Mouse (Mus musculus): ENCODE data around the gene Gprc5a. TPM values are rescaled to one million over a fixed set of nuclear protein-coding genes. Genes with fewer than 3 reads are reported as not detected.

Gprc5a gene
- total and polyA plus RNA-seq, 3 experiments, result 0.08 to 0.59 TPM; not detected in 1

- peaks cover 15% of the 10 kb centered on the region for H3K27me3 ChIP-seq (replicated peaks)
- DNase-seq (ENCODE audit: extremely low read depth), result no peak
- H3K9me3 ChIP-seq (replicated peaks; ENCODE audit: low read length), result no peaks in the 10 kb centered on the region
- H3K4me3 ChIP-seq (replicated peaks in 1 of 3; ENCODE audit: low read depth in 2 of 3, low read length in 2 of 3, poor library complexity in 1 of 3), result no peak overlapping the region
- H3K79me2 ChIP-seq (replicated peaks; ENCODE audit: control insufficient read depth, extremely low read depth, insufficient read depth, poor library complexity, severe bottlenecking), result no peaks in the 10 kb centered on the region
- dilution Hi-C loops (cut with MboI; ENCODE audit: extremely low pct_ligation_motif_present, extremely low pct_unique_long_range_greater_than_20kb, low sequenced_read_pairs) (no loop called here), in situ Hi-C loops (cut with MboI; ENCODE audit: low pct_ligation_motif_present, low pct_unique_long_range_greater_than_20kb, low sequenced_read_pairs) (no loop called here)
- H3K27ac ChIP-seq (ENCODE audit: insufficient read depth, low read depth), result no peak overlapping the region
- no peaks in the 10 kb centered on the region for H3K36me3 ChIP-seq (replicated peaks in 1 of 2; ENCODE audit: control insufficient read depth in 1 of 2, insufficient read depth in 1 of 2, low read length in 1 of 2)
- H3K9ac ChIP-seq (ENCODE audit: insufficient read depth, low read depth), result no peak overlapping the region
- peaks cover 3 to 8% of the 10 kb centered on the region in 2 experiments; a peak in 2 of 4 replicates for H3K4me1 ChIP-seq (ENCODE audit: control insufficient read depth in 1 of 2, insufficient read depth in 2 of 2)
- H3K4me2 ChIP-seq (ENCODE audit: insufficient read depth, low read depth, poor library complexity, severe bottlenecking), result no peak overlapping the region
- no peak for TF ChIP-seq JUN (IDR thresholded peaks at IDR 0.05; ENCODE audit: insufficient read depth, low read depth, low read length)
- TF ChIP-seq ZKSCAN1 (IDR thresholded peaks at IDR 0.05; ENCODE audit: borderline replicate concordance, low read depth, low read length), result no peak
- TF ChIP-seq POLR2AphosphoS2 (IDR thresholded peaks at IDR 0.05; ENCODE audit: low read depth, low read length), result no peak
- TF ChIP-seq ZNF384 (IDR thresholded peaks at IDR 0.05; ENCODE audit: low read depth, low read length), result no peak
- TF ChIP-seq RAD21 (IDR thresholded peaks at IDR 0.05; ENCODE audit: low read depth, low read length), result no peak
- TF ChIP-seq JUND (conservative IDR thresholded peaks at IDR 0.05; ENCODE audit: low read depth, low read length), result no peak
- TF ChIP-seq SIN3A (IDR thresholded peaks at IDR 0.05; ENCODE audit: low read length), result no peak
- no peak for TF ChIP-seq SMC3 (IDR thresholded peaks at IDR 0.05; ENCODE audit: low read depth, low read length)
- no peak for TF ChIP-seq USF1 (IDR thresholded peaks at IDR 0.05; ENCODE audit: low read depth, low read length)
- TF ChIP-seq TCF12 (IDR thresholded peaks at IDR 0.05; ENCODE audit: low read depth, low read length), result no peak
- TF ChIP-seq CTCF (conservative IDR thresholded peaks at IDR 0.05 in 1 of 2, IDR thresholded peaks at IDR 0.05 in 1 of 2; ENCODE audit: low read depth in 2 of 2, low read length in 2 of 2), result no peak
- no peak for TF ChIP-seq ZC3H11A (IDR thresholded peaks at IDR 0.05; ENCODE audit: low read depth, low read length)
Observed at GRCm38 (mm10) chr6:135070347-135070746, 4.9 kb downstream of the Gprc5a start.

GRCm38 (mm10) chr6:135074405-135074947 lies 9.0 kb downstream of the Gprc5a start:
- dilution Hi-C loops (cut with MboI; ENCODE audit: extremely low pct_ligation_motif_present, extremely low pct_unique_long_range_greater_than_20kb, low sequenced_read_pairs), result no loop called here
- Histone ChIP-seq H3K4me1 (ENCODE audit: control insufficient read depth in 1 of 2, insufficient read depth in 2 of 2) (0 out of 4 replicates have a peak, but pooled peaks cover 0 to 3% of the 10 kb centered on the region in 2 experiments), H3K4me3 (replicated peaks in 1 of 3; ENCODE audit: low read depth in 2 of 3, low read length in 2 of 3, poor library complexity in 1 of 3) (no peak overlapping the region), H3K27ac (ENCODE audit: insufficient read depth, low read depth) (no peak overlapping the region), H3K36me3 (replicated peaks in 1 of 2; ENCODE audit: control insufficient read depth in 1 of 2, insufficient read depth in 1 of 2, low read length in 1 of 2) (no peaks in the 10 kb centered on the region), H3K9ac (ENCODE audit: insufficient read depth, low read depth) (no peak overlapping the region), H3K27me3 (replicated peaks) (peaks cover 6% of the 10 kb centered on the region), H3K4me2 (ENCODE audit: insufficient read depth, low read depth, poor library complexity, severe bottlenecking) (no peak overlapping the region), H3K9me3 (replicated peaks; ENCODE audit: low read length) (no peaks in the 10 kb centered on the region), H3K79me2 (replicated peaks; ENCODE audit: control insufficient read depth, extremely low read depth, insufficient read depth, poor library complexity, severe bottlenecking) (no peaks in the 10 kb centered on the region)
- no peak for DNase-seq (ENCODE audit: extremely low read depth)
- in situ Hi-C loops (cut with MboI; ENCODE audit: low pct_ligation_motif_present, low pct_unique_long_range_greater_than_20kb, low sequenced_read_pairs), result no loop called here
- TF ChIP-seq ZC3H11A (IDR thresholded peaks at IDR 0.05; ENCODE audit: low read depth, low read length), result no peak
- no peak for TF ChIP-seq MYC (IDR thresholded peaks at IDR 0.05; ENCODE audit: low read depth, low read length)
- TF ChIP-seq USF1 (IDR thresholded peaks at IDR 0.05; ENCODE audit: low read depth, low read length), result no peak
- TF ChIP-seq USF2 (conservative IDR thresholded peaks at IDR 0.05; ENCODE audit: low read depth, low read length), result no peak
- no peak for TF ChIP-seq RCOR1 (conservative IDR thresholded peaks at IDR 0.05; ENCODE audit: low read depth, low read length)
- TF ChIP-seq CTCF (conservative IDR thresholded peaks at IDR 0.05 in 1 of 2, IDR thresholded peaks at IDR 0.05 in 1 of 2; ENCODE audit: low read depth in 2 of 2, low read length in 2 of 2), result no peak
- no peak for TF ChIP-seq POLR2AphosphoS2 (IDR thresholded peaks at IDR 0.05; ENCODE audit: low read depth, low read length)
- TF ChIP-seq GABPA (IDR thresholded peaks at IDR 0.05; ENCODE audit: insufficient replicate concordance, low read depth, low read length), result no peak
- TF ChIP-seq MAZ (IDR thresholded peaks at IDR 0.05; ENCODE audit: low read depth, low read length), result no peak
- TF ChIP-seq ETS1 (conservative IDR thresholded peaks at IDR 0.05; ENCODE audit: low read depth, low read length), result no peak
- TF ChIP-seq ZKSCAN1 (IDR thresholded peaks at IDR 0.05; ENCODE audit: borderline replicate concordance, low read depth, low read length), result no peak
- no peak for TF ChIP-seq SIN3A (IDR thresholded peaks at IDR 0.05; ENCODE audit: low read length)
